Comparison of ENCODE assay signal across 7 mouse cellular contexts in the genomic region with DNA sequence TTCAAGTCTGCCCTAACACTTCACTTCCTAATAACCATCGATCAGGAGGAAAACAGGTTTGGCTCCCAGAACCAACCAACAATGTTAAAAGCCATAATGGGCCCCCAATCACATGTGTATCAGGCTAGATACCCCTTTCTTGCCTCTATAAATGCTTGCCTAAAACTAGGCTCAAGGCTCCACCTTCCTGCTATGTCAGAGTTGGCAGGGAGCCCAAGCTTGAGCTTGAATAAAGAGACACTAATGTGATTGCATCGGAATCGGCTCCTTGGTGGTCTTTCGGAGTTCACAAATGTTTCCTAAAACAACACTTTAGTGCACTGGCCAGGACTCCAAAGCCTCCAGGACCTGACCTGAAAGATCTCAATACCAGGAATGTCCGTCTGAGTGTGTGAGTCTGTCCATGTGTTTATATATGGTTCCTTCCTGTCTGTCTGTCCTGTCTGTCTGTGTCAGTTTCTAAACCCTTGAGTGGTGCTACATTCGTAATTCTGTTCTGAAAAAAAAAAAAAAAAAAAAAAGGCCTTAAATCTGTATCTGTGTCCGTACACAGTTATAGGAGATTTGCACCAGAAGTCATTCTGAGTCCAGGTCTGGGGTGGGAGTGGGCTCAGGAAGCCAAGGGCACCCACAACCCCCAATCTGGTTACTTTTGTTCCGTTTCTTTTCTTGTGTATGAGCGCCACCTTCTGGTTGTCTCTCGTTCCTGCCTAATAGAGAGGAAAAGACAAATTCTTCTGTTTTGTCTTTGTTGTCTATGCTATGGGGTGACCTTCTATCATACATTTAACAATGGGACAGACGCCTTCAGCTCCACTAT. TPM values are rescaled to one million over a fixed set of nuclear protein-coding genes. Genes with fewer than 3 reads are reported as not detected.
DNase-seq lines count a peak whose midpoint lies in the region; ATAC-seq and TF ChIP-seq lines count a peak whose summit lies in the region.

No protein-coding gene starts in this region.

- H3K9ac ChIP-seq in heart, embryonic 15.5 days = no peak overlapping the region
- no peak overlapping the region for H3K9ac ChIP-seq in liver, postnatal 0 days (replicated peaks)
- peak overlapping the region; percentile 26 for H3K9ac ChIP-seq in neural tube, embryonic 15.5 days (replicated peaks)

- H3K4me2 ChIP-seq in heart, embryonic 15.5 days = peak overlapping the region; percentile 35
- H3K4me2 ChIP-seq in liver, postnatal 0 days (ENCODE audit: low read depth, low read length) = no peak overlapping the region
- peak overlapping the region; percentile 49 for H3K4me2 ChIP-seq in neural tube, embryonic 15.5 days

- H3K36me3 ChIP-seq in E14TG2a.4 (ENCODE audit: insufficient read depth, low read length) = no peaks in the 10 kb centered on the region
- no peaks in the 10 kb centered on the region for H3K36me3 ChIP-seq in heart, embryonic 15.5 days
- no peaks in the 10 kb centered on the region for H3K36me3 ChIP-seq in liver, postnatal 0 days (replicated peaks; ENCODE audit: insufficient read depth, low read length)
- H3K36me3 ChIP-seq in neural tube, embryonic 15.5 days = no peaks in the 10 kb centered on the region

- no peak overlapping the region for H3K27ac ChIP-seq in heart, embryonic 15.5 days
- no peak overlapping the region for H3K27ac ChIP-seq in liver, postnatal 0 days (ENCODE audit: low read depth)
- peak overlapping the region; percentile 79 for H3K27ac ChIP-seq in neural tube, embryonic 15.5 days (replicated peaks)

- H3K4me3 ChIP-seq in E14TG2a.4 (replicated peaks; ENCODE audit: low read length) = no peak overlapping the region
- H3K4me3 ChIP-seq in heart, embryonic 15.5 days = peak overlapping the region; percentile 4; the same call in 1 of the 2 replicates
- no peak overlapping the region for H3K4me3 ChIP-seq in liver, postnatal 0 days (ENCODE audit: low read depth, low read length)
- peak overlapping the region; percentile 22 for H3K4me3 ChIP-seq in neural tube, embryonic 15.5 days (replicated peaks)

- H3K27me3 ChIP-seq in E14TG2a.4 (ENCODE audit: insufficient read depth, low read length) = no peaks in the 10 kb centered on the region
- no peaks in the 10 kb centered on the region for H3K27me3 ChIP-seq in heart, embryonic 15.5 days
- H3K27me3 ChIP-seq in liver, postnatal 0 days (ENCODE audit: insufficient read depth, low read length) = no peaks in the 10 kb centered on the region
- H3K27me3 ChIP-seq in neural tube, embryonic 15.5 days (replicated peaks) = no peaks in the 10 kb centered on the region

- peaks cover 6% of the 10 kb centered on the region for H3K4me1 ChIP-seq in E14TG2a.4 (replicated peaks; ENCODE audit: low read depth, low read length)
- no peaks in the 10 kb centered on the region for H3K4me1 ChIP-seq in heart, embryonic 15.5 days (replicated peaks)
- H3K4me1 ChIP-seq in liver, postnatal 0 days (ENCODE audit: insufficient read depth) = no peaks in the 10 kb centered on the region
- peaks cover 4% of the 10 kb centered on the region for H3K4me1 ChIP-seq in neural tube, embryonic 15.5 days

- DNase-seq in embryo, embryonic 11 days = peak; percentile 85
- peak; percentile 47 for DNase-seq in kidney, postnatal 14 days
- peak; percentile 41 for DNase-seq in liver, postnatal 0 days

- peak; percentile 52 for TF ChIP-seq CTCF in E14TG2a.4 (conservative IDR thresholded peaks at IDR 0.05; ENCODE audit: low read length)
- peak; percentile 73 for TF ChIP-seq CTCF in liver, postnatal 0 days (IDR thresholded peaks at IDR 0.05; ENCODE audit: low read depth)

- TF ChIP-seq EP300 in liver, postnatal 0 days (IDR thresholded peaks at IDR 0.05; ENCODE audit: low read depth) = no peak

- H3K9me3 ChIP-seq in E14TG2a.4 (ENCODE audit: low read length) = no peaks in the 10 kb centered on the region
- no peaks in the 10 kb centered on the region for H3K9me3 ChIP-seq in heart, embryonic 15.5 days (replicated peaks)
- H3K9me3 ChIP-seq in liver, postnatal 0 days (ENCODE audit: low read length) = no peaks in the 10 kb centered on the region
- H3K9me3 ChIP-seq in neural tube, embryonic 15.5 days (replicated peaks) = no peaks in the 10 kb centered on the region

- ATAC-seq in activated CD4-positive, CD25-positive, alpha-beta regulatory T cell, adult 4 months = peak; percentile 84
- ATAC-seq in heart, embryonic 15.5 days (replicated peaks; ENCODE audit: insufficient number of reproducible peaks, insufficient read depth, low FRiP score, low read depth) = no peak; the same call in 1 of the 2 replicates
- no peak for ATAC-seq in liver, postnatal 0 days
- peak; percentile 97 for ATAC-seq in neural tube, embryonic 15.5 days (ENCODE audit: low FRiP score)

- 31% methylated on average over 11 of the region's 11 CpGs for WGBS in heart, embryonic 15.5 days
- 36% methylated on average over 11 of the region's 11 CpGs for WGBS in liver, postnatal 0 days (ENCODE audit: insufficient replicate concordance)
- WGBS in neural tube, embryonic 15.5 days = 29% methylated on average over 11 of the region's 11 CpGs

RNA-seq across cellular contexts. Expression of a gene that starts 42.2 kb away (rescaled TPM):
- polyA plus RNA-seq in activated CD4-positive, CD25-positive, alpha-beta regulatory T cell, adult 4 months (2017; shearing (Covaris generic)) = not detected
- not detected in 2 replicates for polyA plus RNA-seq in heart, embryonic 15.5 days (2015; fragmentation: Nextera tagmentation; extraction: Ambion mirVana)
- polyA plus RNA-seq in liver, postnatal 0 days (2015; fragmentation: Nextera tagmentation; extraction: Ambion mirVana) = not detected in 2 replicates
- not detected in 2 replicates for polyA plus RNA-seq in neural tube, embryonic 15.5 days (2015; fragmentation: Nextera tagmentation; extraction: Ambion mirVana)

Comparison
In these comparisons a context has a peak if more than half of its experiments do, and no peak if none do; other contexts are left out.
1. H3K4me3 ChIP-seq: peak in heart, embryonic 15.5 days (single experiment) and neural tube, embryonic 15.5 days (single experiment); none in E14TG2a.4 (single experiment) and liver, postnatal 0 days (single experiment).
2. ATAC-seq: peak in activated CD4-positive, CD25-positive, alpha-beta regulatory T cell, adult 4 months (single experiment) and neural tube, embryonic 15.5 days (single experiment); none in heart, embryonic 15.5 days (single experiment) and liver, postnatal 0 days (single experiment).
3. Peak in every context shown above with its lines, with median percentiles within 50 percentile points of each other: DNase-seq.